Mouse (Mus musculus) neural tube, embryonic 15.5 days (tissue): ENCODE measurements around the gene Morn3. TPM values are rescaled to one million over a fixed set of nuclear protein-coding genes. Genes with fewer than 3 reads are reported as not detected.
"Not testable (repeated sequence)": the region's sequence is repeated elsewhere in the genome, so short reads cannot be mapped to it uniquely, and the experiment has no call there.

Source experiments
- ATAC-seq: fragments of 200-750 bp; cut with Nextera tagmentation; 2 replicates; pipeline ENCODE4 v1.8.0; 2017; ENCODE audit warnings: mild to moderate bottlenecking, moderate TSS enrichment, moderate library complexity; ENCODE audit not compliant: low FRiP score
- H3K27ac ChIP-seq: fragments of 300-500 bp; sonication (generic); replicated peaks from 2 replicates; pipeline ENCODE4 v1.5.1; 2015; ENCODE audit warnings: mild to moderate bottlenecking, inconsistent platforms
- H3K27me3 ChIP-seq: fragments of 300-500 bp; sonication (generic); replicated peaks from 2 replicates; pipeline ENCODE4 v1.6.1; 2015; ENCODE audit warnings: inconsistent platforms
- H3K36me3 ChIP-seq: fragments of 300-500 bp; sonication (generic); 2 replicates; pipeline ENCODE4 v1.6.1; 2015; ENCODE audit warnings: inconsistent platforms
- H3K4me1 ChIP-seq: fragments of 300-500 bp; sonication (generic); 2 replicates; pipeline ENCODE4 v1.6.1; 2015; ENCODE audit warnings: inconsistent platforms
- H3K4me2 ChIP-seq: fragments of 300-500 bp; sonication (generic); 2 replicates; pipeline ENCODE4 v1.6.1; 2015; ENCODE audit warnings: inconsistent platforms, mild to moderate bottlenecking, moderate library complexity
- H3K4me3 ChIP-seq: fragments of 300-500 bp; sonication (generic); replicated peaks from 2 replicates; pipeline ENCODE4 v1.5.1; 2015; ENCODE audit warnings: mild to moderate bottlenecking, inconsistent platforms
- H3K9ac ChIP-seq: fragments of 300-500 bp; sonication (generic); replicated peaks from 2 replicates; pipeline ENCODE4 v1.6.1; 2015; ENCODE audit warnings: mild to moderate bottlenecking, inconsistent platforms
- H3K9me3 ChIP-seq: fragments of 300-500 bp; sonication (generic); replicated peaks from 2 replicates; pipeline ENCODE4 v1.6.1; 2016; ENCODE audit warnings: inconsistent platforms
- WGBS: fragments of 180-500 bp; shearing (Covaris S2); methylation state at CpG from one replicate; pipeline ENCODE4 v1.1.7; 2015; ENCODE audit warnings: mixed read lengths; 5-methylcytosine and 5-hydroxymethylcytosine counted together
- polyA plus RNA-seq: library from polyadenylated mRNA; unstranded; fragments of >200 nt; fragmentation: Nextera tagmentation; extraction: Ambion mirVana; gene quantifications from 2 replicates; pipeline ENCODE4 v1.2.1, GENCODE M21; 2015

Morn3 gene
- polyA plus RNA-seq, 1 experiment from 2014 or later: 0.68 TPM

GRCm38 (mm10) chr5:123076419-123077281, 29.8 kb upstream of the Morn3 start:
- Histone ChIP-seq H3K27ac (peak overlapping the region; percentile 83), H3K4me1 (peaks cover 26% of the 10 kb centered on the region), H3K36me3 (no peaks in the 10 kb centered on the region), H3K9me3 (no peaks in the 10 kb centered on the region), H3K9ac (peak overlapping the region; percentile 82), H3K27me3 (no peaks in the 10 kb centered on the region), H3K4me2 (peak overlapping the region; percentile 85), H3K4me3 (peak overlapping the region; percentile 88)
- 4% methylated on average over 35 of the region's 35 CpGs for WGBS
- peak; percentile 91 for ATAC-seq

DNA sequence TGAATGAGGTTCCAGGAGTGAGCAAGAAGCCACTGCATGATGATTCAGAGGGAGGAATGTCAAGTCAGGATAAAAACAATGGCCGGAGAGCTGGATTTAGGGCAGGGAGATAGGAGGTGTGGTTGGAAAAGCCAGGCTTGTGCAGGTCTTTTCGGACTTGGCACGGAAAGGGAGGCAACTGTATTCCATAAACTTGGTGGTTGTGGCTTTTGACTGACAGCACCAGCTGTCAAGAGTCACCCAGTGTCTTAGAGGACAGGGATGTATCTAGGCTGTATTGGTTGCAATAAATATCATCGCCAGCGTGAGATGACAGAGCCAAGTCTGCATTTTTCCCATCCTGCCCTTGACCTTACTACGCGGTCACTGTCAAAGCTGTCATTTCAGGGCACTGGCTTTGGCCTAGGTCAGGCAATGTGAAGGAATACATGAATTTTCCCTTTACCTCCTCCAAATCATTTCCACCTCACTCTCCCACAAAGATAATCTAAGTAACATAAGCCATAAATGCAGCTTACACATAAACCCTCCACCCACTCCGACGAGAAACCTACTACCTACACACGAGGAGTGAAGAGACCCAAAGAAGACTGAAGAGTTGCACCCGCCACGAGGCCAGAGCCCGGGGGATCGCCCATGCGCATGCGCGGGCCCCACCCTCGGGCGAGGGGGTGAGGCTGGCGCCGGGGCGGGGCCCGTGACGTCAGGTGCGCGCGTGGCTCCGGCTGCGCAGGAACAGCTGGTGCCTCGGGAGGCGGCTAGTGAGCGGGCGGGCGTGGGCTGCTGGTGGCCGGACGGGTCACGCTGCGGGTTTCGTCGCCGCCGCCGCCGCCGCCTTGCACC, 29.0 kb upstream of the Morn3 start:
- no peaks in the 10 kb centered on the region for H3K27me3 ChIP-seq
- peak overlapping the region; percentile 85 for H3K4me2 ChIP-seq
- H3K4me3 ChIP-seq: peak overlapping the region; percentile 88
- ATAC-seq: peak; percentile 97
- no peaks in the 10 kb centered on the region for H3K36me3 ChIP-seq
- no peaks in the 10 kb centered on the region for H3K9me3 ChIP-seq
- peak overlapping the region; percentile 82 for H3K9ac ChIP-seq
- H3K4me1 ChIP-seq: peaks cover 26% of the 10 kb centered on the region
- 10% methylated on average over 39 of the region's 45 CpGs for WGBS
- peak overlapping the region; percentile 83 for H3K27ac ChIP-seq

- no peak overlapping the region for H3K4me3 ChIP-seq
- no peak overlapping the region for H3K4me2 ChIP-seq
- ATAC-seq: no peak
- H3K4me1 ChIP-seq: no peaks in the 10 kb centered on the region; the same call in 1 of the 2 replicates
- H3K27me3 ChIP-seq: no peaks in the 10 kb centered on the region
- no peak overlapping the region for H3K27ac ChIP-seq
- H3K36me3 ChIP-seq: no peaks in the 10 kb centered on the region
- no peaks in the 10 kb centered on the region for H3K9me3 ChIP-seq
- 93% methylated on average over 2 of the region's 2 CpGs for WGBS
- H3K9ac ChIP-seq: no peak overlapping the region
Measured at GRCm38 (mm10) chr5:123068714-123069113, 21.9 kb upstream of the Morn3 start.

DNA sequence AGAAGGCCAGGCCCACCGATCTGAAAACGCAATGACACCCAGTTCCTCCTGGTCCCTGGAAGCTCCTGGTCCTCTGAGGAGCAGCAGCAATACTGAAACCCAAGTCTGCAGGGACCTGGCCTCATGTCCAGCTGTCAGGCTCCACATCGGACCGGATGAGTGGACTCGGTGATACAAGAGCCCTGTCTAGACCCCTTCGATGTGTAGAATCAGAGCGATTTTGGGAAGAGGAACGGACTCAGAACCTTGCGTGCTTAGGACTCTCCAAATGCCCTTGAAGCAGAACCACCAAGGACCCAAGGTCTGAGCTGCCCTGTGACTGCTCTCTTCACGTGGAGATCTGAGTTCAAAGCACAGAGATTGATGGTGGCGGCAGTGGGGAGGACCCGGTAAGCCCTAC, 21.3 kb upstream of the Morn3 start, which contains the start of gene Tmem120b:
Tmem120b (plus strand) TSS at position 301 of the 400 bp plus-strand sequence.
- no peaks in the 10 kb centered on the region for H3K27me3 ChIP-seq
- H3K36me3 ChIP-seq: no peaks in the 10 kb centered on the region
- no peak within 1 kb of the TSS for H3K27ac ChIP-seq
- H3K4me1 ChIP-seq: no peaks in the 10 kb centered on the region; the same call in 1 of the 2 replicates
- no peak within 1 kb of the TSS for H3K4me2 ChIP-seq
- H3K4me3 ChIP-seq: no peak within 1 kb of the TSS
- H3K9ac ChIP-seq: no peak within 1 kb of the TSS
- no peaks in the 10 kb centered on the region for H3K9me3 ChIP-seq
- ATAC-seq: no peak
- WGBS: 89% methylated on average over 12 of the region's 12 CpGs

DNA sequence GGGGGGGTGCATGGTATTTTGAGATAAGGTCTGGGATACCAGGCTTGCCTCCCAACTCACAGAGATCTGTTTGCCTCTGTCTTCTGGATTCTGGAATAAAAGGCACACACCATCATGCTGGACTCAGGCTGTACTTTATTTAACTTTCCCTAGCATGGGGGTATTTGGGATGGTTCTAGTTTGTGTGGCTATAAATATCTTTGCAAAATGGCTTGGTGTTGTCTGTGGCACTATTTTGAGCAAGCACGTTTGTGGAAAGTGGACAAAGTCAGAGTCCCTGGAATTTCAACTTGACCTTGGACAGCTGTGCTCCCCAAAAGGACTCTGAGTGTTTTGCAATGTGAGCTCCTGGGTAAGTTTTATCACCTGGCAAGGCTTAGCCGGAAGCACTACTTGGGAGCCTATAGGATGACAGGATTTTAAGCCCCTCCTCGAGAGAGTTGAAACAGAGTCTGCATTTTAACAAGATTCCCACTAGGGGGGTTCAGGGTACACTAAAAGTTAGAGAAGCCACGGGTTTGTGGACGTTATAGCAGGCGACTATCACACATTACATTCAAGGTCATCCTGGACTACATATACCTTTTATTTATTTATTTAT, 20.7 kb upstream of the Morn3 start:
- Histone ChIP-seq H3K27me3 (no peaks in the 10 kb centered on the region), H3K9ac (no peak overlapping the region), H3K4me3 (no peak overlapping the region), H3K36me3 (no peaks in the 10 kb centered on the region), H3K4me2 (no peak overlapping the region), H3K27ac (no peak overlapping the region), H3K9me3 (no peaks in the 10 kb centered on the region), H3K4me1 (no peaks in the 10 kb centered on the region; the same call in 1 of the 2 replicates)
- WGBS: 21% methylated on average over 6 of the region's 6 CpGs
- peak; percentile 35; the same call in 1 of the 2 replicates for ATAC-seq

- no peak for ATAC-seq
- Histone ChIP-seq H3K9me3 (no peaks in the 10 kb centered on the region), H3K27me3 (no peaks in the 10 kb centered on the region), H3K4me2 (no peak overlapping the region), H3K9ac (no peak overlapping the region), H3K4me1 (peaks cover 5% of the 10 kb centered on the region; the same call in 1 of the 2 replicates), H3K4me3 (no peak overlapping the region), H3K27ac (no peak overlapping the region), H3K36me3 (no peaks in the 10 kb centered on the region)
- WGBS: 31% methylated on average over 6 of the region's 6 CpGs
Measured at GRCm38 (mm10) chr5:123064207-123064606, 17.4 kb upstream of the Morn3 start.

- Histone ChIP-seq H3K4me3 (no peak overlapping the region), H3K9ac (no peak overlapping the region), H3K36me3 (no peaks in the 10 kb centered on the region), H3K4me1 (peaks cover 7% of the 10 kb centered on the region; the same call in 1 of the 2 replicates), H3K4me2 (no peak overlapping the region), H3K27me3 (no peaks in the 10 kb centered on the region), H3K27ac (no peak overlapping the region), H3K9me3 (no peaks in the 10 kb centered on the region)
- no peak for ATAC-seq
- 93% methylated on average over 3 of the region's 3 CpGs for WGBS
Measured at GRCm38 (mm10) chr5:123063141-123063540, 16.3 kb upstream of the Morn3 start.

- not testable (repeated sequence) for H3K4me3 ChIP-seq, H3K4me2 ChIP-seq, H3K27ac ChIP-seq, H3K4me1 ChIP-seq, H3K27me3 ChIP-seq, H3K9ac ChIP-seq, H3K36me3 ChIP-seq, H3K9me3 ChIP-seq, ATAC-seq
- WGBS: 78% methylated on average over 6 of the region's 6 CpGs
Measured at GRCm38 (mm10) chr5:123061402-123061749, 14.6 kb upstream of the Morn3 start.

GRCm38 (mm10) chr5:123060706-123061401, 14.0 kb upstream of the Morn3 start:
- H3K9ac ChIP-seq: no peak overlapping the region
- no peaks in the 10 kb centered on the region for H3K27me3 ChIP-seq
- H3K27ac ChIP-seq: no peak overlapping the region
- no peaks in the 10 kb centered on the region for H3K36me3 ChIP-seq
- 84% methylated on average over 9 of the region's 9 CpGs for WGBS
- H3K9me3 ChIP-seq: no peaks in the 10 kb centered on the region
- no peak overlapping the region for H3K4me2 ChIP-seq
- peaks cover 7% of the 10 kb centered on the region; the same call in 1 of the 2 replicates for H3K4me1 ChIP-seq
- no peak overlapping the region for H3K4me3 ChIP-seq
- ATAC-seq: no peak

DNA sequence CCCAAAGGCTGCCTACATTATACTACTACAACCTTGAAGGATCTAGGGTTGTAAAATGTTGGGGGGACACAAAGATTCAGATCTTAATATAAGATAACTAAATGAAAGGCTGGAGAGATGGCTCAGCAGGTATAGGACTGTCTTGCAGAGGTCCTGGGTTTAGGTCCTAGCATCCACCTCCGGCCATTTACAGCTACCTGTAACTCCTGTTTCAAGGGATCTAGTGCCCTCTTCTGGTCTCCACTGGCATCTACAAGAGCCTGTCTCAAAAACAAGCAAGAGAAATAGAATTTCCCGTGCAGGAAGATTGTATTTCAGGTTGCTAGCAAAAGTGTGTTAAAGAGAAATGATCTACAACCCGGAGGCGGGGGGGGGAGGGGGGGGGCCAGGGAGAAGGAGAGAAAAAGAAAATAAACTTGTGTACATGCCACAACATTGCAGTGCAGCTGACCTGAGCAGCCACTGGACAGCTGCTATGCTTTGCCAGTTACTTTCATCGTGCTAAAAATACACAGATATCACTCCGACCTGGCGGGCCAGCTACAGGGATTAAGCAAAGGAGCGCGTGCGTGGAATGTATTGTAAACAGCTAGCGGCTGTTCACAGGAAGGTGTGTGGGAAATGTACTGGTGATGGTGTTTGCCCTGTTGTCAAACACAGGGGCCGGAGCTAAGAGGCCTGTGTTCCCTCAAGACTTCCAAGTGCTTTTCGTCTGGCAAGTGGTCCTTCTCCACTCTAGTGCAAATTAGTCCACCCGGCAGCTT, 13.1 kb upstream of the Morn3 start:
- Histone ChIP-seq H3K4me1 (peaks cover 7% of the 10 kb centered on the region; the same call in 1 of the 2 replicates), H3K36me3 (no peaks in the 10 kb centered on the region), H3K9me3 (no peaks in the 10 kb centered on the region), H3K9ac (no peak overlapping the region), H3K27ac (no peak overlapping the region), H3K4me3 (no peak overlapping the region), H3K4me2 (no peak overlapping the region), H3K27me3 (no peaks in the 10 kb centered on the region)
- ATAC-seq: no peak
- 45% methylated on average over 14 of the region's 14 CpGs for WGBS
